In genomic region chr6:72210823-72211222, GRCm38 (mm10) we compare ENCODE assay signal across 12 mouse cellular contexts. TPM values are rescaled to one million over a fixed set of nuclear protein-coding genes. Genes with fewer than 3 reads are reported as not detected.
DNase-seq lines count a peak whose midpoint lies in the region; ATAC-seq and TF ChIP-seq lines count a peak whose summit lies in the region.
"Had no signal": no experiment of that assay in that cellular context is flagged by ENCODE, and none has a peak within 500 bp of the region (broad histone marks: within the 10 kb centered on the region; RNA-seq: fewer than 3 reads in every experiment).

No protein-coding gene starts in this region.

- no peak for ATAC-seq in forebrain, embryonic 15.5 days (replicated peaks)
- no peak for ATAC-seq in forebrain, embryonic 12.5 days (ENCODE audit: low FRiP score)
- 0 out of 2 replicates have a peak, but pooled peaks have one; percentile 4 for ATAC-seq in forebrain, embryonic 16.5 days
- ATAC-seq in lung, embryonic 14.5 days (ENCODE audit: insufficient read depth) = peak; percentile 28; the same call in 1 of the 2 replicates
- no peak for ATAC-seq in intestine, postnatal 0 days

- H3K9ac ChIP-seq in forebrain, embryonic 15.5 days (replicated peaks) = no peak overlapping the region
- no peak overlapping the region for H3K9ac ChIP-seq in forebrain, embryonic 12.5 days
- no peak overlapping the region for H3K9ac ChIP-seq in forebrain, embryonic 16.5 days (replicated peaks; ENCODE audit: low read depth, low read length)
- H3K9ac ChIP-seq in lung, embryonic 14.5 days = no peak overlapping the region
- no peak overlapping the region for H3K9ac ChIP-seq in intestine, postnatal 0 days (ENCODE audit: low read depth, low read length)
- H3K9ac ChIP-seq: neural tube, embryonic 12.5 days; stomach, embryonic 15.5 days had no signal

- H3K4me1 ChIP-seq in forebrain, embryonic 15.5 days = peaks cover 20% of the 10 kb centered on the region
- H3K4me1 ChIP-seq in forebrain, embryonic 12.5 days = peaks cover 29% of the 10 kb centered on the region
- peaks cover 16% of the 10 kb centered on the region for H3K4me1 ChIP-seq in forebrain, embryonic 16.5 days (replicated peaks; ENCODE audit: control insufficient read depth, insufficient read depth, low read length)
- H3K4me1 ChIP-seq in lung, embryonic 14.5 days (ENCODE audit: insufficient read depth) = peaks cover 30% of the 10 kb centered on the region
- H3K4me1 ChIP-seq in intestine, postnatal 0 days (replicated peaks; ENCODE audit: control insufficient read depth, insufficient read depth, low read length) = peaks cover 2% of the 10 kb centered on the region; the same call in 1 of the 2 replicates

- no peaks in the 10 kb centered on the region for H3K27me3 ChIP-seq in forebrain, embryonic 15.5 days
- H3K27me3 ChIP-seq in forebrain, embryonic 12.5 days = peaks cover 22% of the 10 kb centered on the region
- no peaks in the 10 kb centered on the region for H3K27me3 ChIP-seq in forebrain, embryonic 16.5 days (replicated peaks; ENCODE audit: control insufficient read depth, insufficient read depth, low read length)
- 0 out of 2 replicates have a peak, but pooled peaks cover 4% of the 10 kb centered on the region for H3K27me3 ChIP-seq in lung, embryonic 14.5 days (ENCODE audit: insufficient read depth, low read length)
- H3K27me3 ChIP-seq in intestine, postnatal 0 days (replicated peaks; ENCODE audit: control insufficient read depth, insufficient read depth, low read length) = no peaks in the 10 kb centered on the region

- H3K27ac ChIP-seq in forebrain, embryonic 15.5 days (replicated peaks) = peak overlapping the region; percentile 37
- no peak overlapping the region for H3K27ac ChIP-seq in forebrain, embryonic 12.5 days
- no peak overlapping the region for H3K27ac ChIP-seq in forebrain, embryonic 16.5 days (ENCODE audit: low read length)
- H3K27ac ChIP-seq in lung, embryonic 14.5 days (ENCODE audit: low read depth) = no peak overlapping the region
- H3K27ac ChIP-seq in intestine, postnatal 0 days (ENCODE audit: low read depth, low read length) = no peak overlapping the region
- H3K27ac ChIP-seq: macrophage; neural tube, embryonic 12.5 days; stomach, embryonic 15.5 days had no signal

- TF ChIP-seq CTCF in lung, embryonic 14.5 days (IDR thresholded peaks at IDR 0.05; ENCODE audit: low read depth) = no peak
- no peak for TF ChIP-seq CTCF in intestine, postnatal 0 days (IDR thresholded peaks at IDR 0.05; ENCODE audit: low read depth)

- no peak overlapping the region for H3K4me2 ChIP-seq in forebrain, embryonic 15.5 days (replicated peaks)
- no peak overlapping the region for H3K4me2 ChIP-seq in forebrain, embryonic 12.5 days
- H3K4me2 ChIP-seq in forebrain, embryonic 16.5 days (ENCODE audit: low read length) = no peak overlapping the region
- H3K4me2 ChIP-seq in lung, embryonic 14.5 days = no peak overlapping the region
- no peak overlapping the region for H3K4me2 ChIP-seq in intestine, postnatal 0 days (replicated peaks; ENCODE audit: low read depth)
- H3K4me2 ChIP-seq: neural tube, embryonic 12.5 days; stomach, embryonic 15.5 days had no signal

- no peak overlapping the region for H3K4me3 ChIP-seq in forebrain, embryonic 15.5 days
- H3K4me3 ChIP-seq in forebrain, embryonic 12.5 days (replicated peaks) = no peak overlapping the region
- H3K4me3 ChIP-seq in forebrain, embryonic 16.5 days (replicated peaks; ENCODE audit: low read length) = no peak overlapping the region
- no peak overlapping the region for H3K4me3 ChIP-seq in lung, embryonic 14.5 days (ENCODE audit: low read depth, low read length)
- H3K4me3 ChIP-seq in intestine, postnatal 0 days (ENCODE audit: low read depth, low read length) = no peak overlapping the region
- H3K4me3 ChIP-seq: neural tube, embryonic 12.5 days; stomach, embryonic 15.5 days had no signal

- H3K36me3 ChIP-seq in forebrain, embryonic 15.5 days = no peaks in the 10 kb centered on the region
- H3K36me3 ChIP-seq in forebrain, embryonic 12.5 days (replicated peaks) = peaks cover 10% of the 10 kb centered on the region
- H3K36me3 ChIP-seq in forebrain, embryonic 16.5 days (ENCODE audit: control insufficient read depth, insufficient read depth) = no peaks in the 10 kb centered on the region
- H3K36me3 ChIP-seq in lung, embryonic 14.5 days (ENCODE audit: insufficient read depth) = peaks cover 10% of the 10 kb centered on the region
- peaks cover 12% of the 10 kb centered on the region; the same call in 1 of the 2 replicates for H3K36me3 ChIP-seq in intestine, postnatal 0 days (ENCODE audit: control insufficient read depth, insufficient read depth)
- H3K36me3 ChIP-seq: stomach, embryonic 15.5 days had no signal

- peak; percentile 59 to 72 for DNase-seq in heart, adult 9 months (ENCODE audit: low spot score in 2 of 2)
- peak; percentile 48 for DNase-seq in lung, embryonic 14.5 days
- DNase-seq in thymus, adult 18-20 months = no peak
- no peak for DNase-seq in adrenal gland, postnatal 25 days
- DNase-seq: kidney, postnatal 10 days had no signal

- no peaks in the 10 kb centered on the region for H3K9me3 ChIP-seq in forebrain, embryonic 15.5 days
- no peaks in the 10 kb centered on the region for H3K9me3 ChIP-seq in forebrain, embryonic 12.5 days
- no peaks in the 10 kb centered on the region for H3K9me3 ChIP-seq in forebrain, embryonic 16.5 days (ENCODE audit: control insufficient read depth, low read length)
- H3K9me3 ChIP-seq in lung, embryonic 14.5 days (ENCODE audit: low read depth, low read length) = no peaks in the 10 kb centered on the region
- no peaks in the 10 kb centered on the region for H3K9me3 ChIP-seq in intestine, postnatal 0 days (ENCODE audit: control insufficient read depth)
- H3K9me3 ChIP-seq: neural tube, embryonic 12.5 days; stomach, embryonic 15.5 days had no signal

- 66% methylated on average over 7 of the region's 7 CpGs for WGBS in forebrain, embryonic 15.5 days
- WGBS in forebrain, embryonic 12.5 days = 83% methylated on average over 7 of the region's 7 CpGs
- 57% methylated on average over 7 of the region's 7 CpGs for WGBS in forebrain, embryonic 16.5 days
- WGBS in lung, embryonic 14.5 days = 54% methylated on average over 7 of the region's 7 CpGs
- 85% methylated on average over 7 of the region's 7 CpGs for WGBS in intestine, postnatal 0 days

RNA-seq across cellular contexts. Expression of gene Atoh8, which starts 24.6 kb away (rescaled TPM):
- 2.7 and 3.6 TPM in 2 replicates for polyA plus RNA-seq in forebrain, embryonic 15.5 days (2015; fragmentation: Nextera tagmentation; extraction: Ambion mirVana)
- polyA plus RNA-seq in forebrain, embryonic 12.5 days (2016; fragmentation: Nextera tagmentation; extraction: Ambion mirVana) = 6.5 and 7.5 TPM in 2 replicates
- 2.7 and 3.0 TPM in 2 replicates for polyA plus RNA-seq in forebrain, embryonic 16.5 days (2015; fragmentation: Nextera tagmentation; extraction: Ambion mirVana)
- polyA plus RNA-seq in lung, embryonic 14.5 days (2014; fragmentation: Nextera tagmentation; extraction: Ambion mirVana) = 18.7 and 19.3 TPM in 2 replicates
- total RNA-seq in adrenal gland, postnatal 25 days (2021) = 2.2 and 3.3 TPM in 2 replicates
- 3.7 and 4.5 TPM in 2 replicates for polyA plus RNA-seq in intestine, postnatal 0 days (2015; fragmentation: Nextera tagmentation; extraction: Ambion mirVana)
- polyA plus RNA-seq: macrophage had no signal

Comparison
In these comparisons a context has a peak if more than half of its experiments do, and no peak if none do; other contexts are left out.
1. ATAC-seq: peak in forebrain, embryonic 16.5 days (single experiment) and lung, embryonic 14.5 days (single experiment); none in forebrain, embryonic 15.5 days (single experiment), forebrain, embryonic 12.5 days (single experiment) and intestine, postnatal 0 days (single experiment).
2. DNase-seq: peak in heart, adult 9 months (2 of 2) and lung, embryonic 14.5 days (single experiment); none in thymus, adult 18-20 months (0 of 2) and adrenal gland, postnatal 25 days (single experiment).